Mouse (Mus musculus): ENCODE results near the gene Tbcel. TPM values are rescaled to one million over a fixed set of nuclear protein-coding genes. Genes with fewer than 3 reads are reported as not detected.

Gene Tbcel
- polyA plus RNA-seq, 1 experiment from 2014 or later = 5.3 TPM

GRCm38 (mm10) chr9:42382063-42382462 lies 125.5 kb downstream of the Tbcel start:
- Histone ChIP-seq H3K27ac (no peak overlapping the region), H3K9me3 (peaks cover 5% of the 10 kb centered on the region; the same call in 1 of the 2 replicates), H3K9ac (replicated peaks) (no peak overlapping the region), H3K4me1 (replicated peaks) (no peaks in the 10 kb centered on the region), H3K36me3 (no peaks in the 10 kb centered on the region), H3K27me3 (no peaks in the 10 kb centered on the region), H3K4me2 (no peak overlapping the region), H3K4me3 (replicated peaks) (no peak overlapping the region)
- no peak for ATAC-seq (ENCODE audit: insufficient number of reproducible peaks, insufficient read depth, low FRiP score, low TSS enrichment, low read depth)
- 82% methylated on average over 5 of the region's 5 CpGs for WGBS

- Histone ChIP-seq H3K9ac (replicated peaks) (no peak overlapping the region), H3K36me3 (no peaks in the 10 kb centered on the region), H3K9me3 (peaks cover 5% of the 10 kb centered on the region; the same call in 1 of the 2 replicates), H3K27ac (no peak overlapping the region), H3K4me2 (no peak overlapping the region), H3K27me3 (0 out of 2 replicates have a peak, but pooled peaks cover 3% of the 10 kb centered on the region), H3K4me3 (replicated peaks) (no peak overlapping the region), H3K4me1 (replicated peaks) (no peaks in the 10 kb centered on the region)
- no peak for ATAC-seq (ENCODE audit: insufficient number of reproducible peaks, insufficient read depth, low FRiP score, low TSS enrichment, low read depth)
- WGBS = 89% methylated on average over 4 of the region's 4 CpGs
Observed at GRCm38 (mm10) chr9:42378071-42378470, 129.5 kb downstream of the Tbcel start.

GRCm38 (mm10) chr9:42377656-42378055 lies 130.0 kb downstream of the Tbcel start:
- H3K9ac ChIP-seq (replicated peaks) = no peak overlapping the region
- H3K9me3 ChIP-seq = peaks cover 5% of the 10 kb centered on the region; the same call in 1 of the 2 replicates
- WGBS = 94% methylated on average over 15 of the region's 15 CpGs
- ATAC-seq (ENCODE audit: insufficient number of reproducible peaks, insufficient read depth, low FRiP score, low TSS enrichment, low read depth) = no peak
- no peaks in the 10 kb centered on the region for H3K36me3 ChIP-seq
- no peak overlapping the region for H3K4me2 ChIP-seq
- no peaks in the 10 kb centered on the region for H3K4me1 ChIP-seq (replicated peaks)
- no peak overlapping the region for H3K27ac ChIP-seq
- H3K4me3 ChIP-seq (replicated peaks) = no peak overlapping the region
- H3K27me3 ChIP-seq = 0 out of 2 replicates have a peak, but pooled peaks cover 3% of the 10 kb centered on the region

- Histone ChIP-seq H3K9ac (replicated peaks) (no peak overlapping the region), H3K4me3 (replicated peaks) (no peak overlapping the region), H3K36me3 (no peaks in the 10 kb centered on the region), H3K4me2 (no peak overlapping the region), H3K4me1 (replicated peaks) (peaks cover 11% of the 10 kb centered on the region; the same call in 1 of the 2 replicates), H3K9me3 (no peaks in the 10 kb centered on the region), H3K27ac (no peak overlapping the region), H3K27me3 (0 out of 2 replicates have a peak, but pooled peaks cover 3% of the 10 kb centered on the region)
- 89% methylated on average over 6 of the region's 6 CpGs for WGBS
- ATAC-seq (ENCODE audit: insufficient number of reproducible peaks, insufficient read depth, low FRiP score, low TSS enrichment, low read depth) = no peak
Observed at GRCm38 (mm10) chr9:42371670-42372368, 135.8 kb downstream of the Tbcel start.

Small RNA genes within 50 kb of the gene (microRNA-seq; reads per million reads assigned to microRNA genes)
- not detected for gene Gm44311

Other genes with a start within 250 kb of the Tbcel start
- gene Sc5d, start 243.6 kb downstream of the Tbcel start, polyA plus RNA-seq (2016; fragmentation: Nextera tagmentation; extraction: Ambion mirVana) = 45.3 and 46.0 TPM in 2 replicates
- gene Tecta, start 107.9 kb downstream of the Tbcel start, polyA plus RNA-seq (2016; fragmentation: Nextera tagmentation; extraction: Ambion mirVana) = 0.09 and 0.22 TPM in 2 replicates